Mouse (Mus musculus): ENCODE measurements around the gene Dusp18.
A peak's percentile ranks its signal among the peaks of the same experiment; 100 is the strongest.

Gene Dusp18

DNA sequence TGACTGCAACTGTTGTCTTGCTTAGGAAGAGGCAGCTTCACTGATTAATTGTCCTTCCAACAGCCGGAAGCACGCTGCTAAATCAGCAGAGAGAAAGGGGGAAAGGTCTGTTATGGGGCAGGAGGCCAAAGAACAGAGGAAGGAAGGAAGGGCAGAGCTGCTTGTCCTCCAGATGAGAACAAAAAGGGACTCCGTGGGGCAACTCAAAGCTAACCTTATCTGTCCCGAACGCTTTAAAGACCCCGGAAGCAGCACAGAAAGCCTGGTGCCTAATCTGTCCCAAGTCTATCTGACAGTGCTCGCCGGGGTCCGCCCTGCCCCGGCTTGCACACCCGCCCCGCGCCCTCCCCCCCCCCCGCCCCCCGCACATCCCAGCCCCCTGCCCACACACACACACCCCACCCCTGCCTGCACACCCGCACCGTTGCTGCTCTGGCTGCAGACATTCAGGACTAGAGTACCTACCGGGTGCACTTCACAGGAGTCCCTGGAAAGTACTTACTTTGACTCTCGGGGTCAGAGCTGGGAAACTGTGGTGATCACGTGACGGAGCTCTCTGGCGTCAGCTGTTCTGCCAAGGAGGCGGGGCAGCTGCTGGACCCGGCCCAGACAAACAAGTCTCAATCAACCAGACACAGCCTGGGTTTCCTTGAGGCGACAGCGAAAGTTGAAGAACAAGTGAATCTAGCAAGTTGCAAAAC, 36.6 kb downstream of the Dusp18 start, which contains the start of gene Tcn2:
Gene Tcn2, minus strand, starts transcription at position 649 of the 701 bp plus-strand sequence.
- DNase-seq = peak; percentile 87

DNA sequence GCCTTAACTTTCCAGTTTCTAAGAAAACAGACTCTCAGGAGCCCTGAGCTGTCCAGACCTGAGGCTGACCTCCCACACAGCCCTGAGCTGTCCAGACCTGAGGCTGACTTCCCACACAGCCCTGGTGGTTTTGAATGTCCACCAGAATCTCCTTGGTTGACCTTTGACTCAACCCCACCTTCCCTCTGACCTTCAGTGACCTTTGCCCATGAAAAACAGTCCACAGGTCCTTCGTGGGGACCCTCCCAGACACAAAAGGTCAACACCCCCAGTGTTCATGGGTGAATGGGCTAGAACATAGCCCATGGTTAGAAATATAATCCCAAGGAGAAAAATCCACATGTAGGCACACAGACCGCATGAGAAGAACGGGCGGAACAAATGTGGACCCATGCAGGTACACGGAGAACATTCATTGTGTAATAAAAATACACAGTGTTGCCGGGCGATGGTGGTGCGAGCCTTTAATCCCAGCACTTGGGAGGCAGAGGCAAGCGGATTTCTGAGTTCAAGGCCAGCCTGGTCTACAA, 38.8 kb downstream of the Dusp18 start:
- DNase-seq = no peak

DNA sequence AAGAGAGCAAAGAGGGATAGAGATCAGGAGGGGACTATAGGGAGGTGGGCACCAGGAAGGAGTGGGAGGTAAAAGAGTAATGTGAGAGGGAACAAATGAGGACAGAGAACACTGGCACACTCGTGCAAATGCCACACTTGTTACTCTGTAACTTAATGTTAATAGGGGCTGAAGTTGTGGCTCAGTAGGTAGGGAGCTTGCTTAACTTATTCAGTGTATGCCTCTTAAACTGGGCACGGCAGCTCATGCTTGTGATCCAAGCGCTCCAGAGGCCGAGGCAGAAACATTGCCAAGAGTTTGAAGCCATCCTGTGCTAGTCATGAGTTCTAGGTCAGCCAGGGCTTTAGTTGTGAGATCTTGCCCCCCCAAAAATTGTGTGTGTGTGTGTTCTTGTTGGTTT, 40.1 kb downstream of the Dusp18 start:
- no peak for DNase-seq

DNA sequence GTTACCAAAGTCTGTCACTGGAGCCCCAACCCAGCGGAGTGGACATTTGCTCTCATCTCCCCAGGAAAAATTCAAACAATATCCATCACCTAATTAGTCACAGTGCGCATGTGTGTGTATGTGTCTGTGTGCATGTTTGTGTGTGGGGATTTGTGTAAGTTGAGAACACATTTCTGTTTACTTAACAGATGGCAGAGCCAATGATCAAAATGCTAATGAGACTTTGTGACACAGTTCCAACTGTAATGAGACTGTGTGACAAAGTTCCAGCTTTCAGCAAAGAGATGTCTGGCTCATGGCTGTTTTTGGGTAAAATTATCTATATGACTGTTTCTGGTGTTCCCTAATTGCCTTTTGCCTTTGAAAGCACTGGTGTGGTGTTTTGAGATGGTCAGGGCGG, 41.3 kb downstream of the Dusp18 start:
- peak; percentile 9 for DNase-seq

DNA sequence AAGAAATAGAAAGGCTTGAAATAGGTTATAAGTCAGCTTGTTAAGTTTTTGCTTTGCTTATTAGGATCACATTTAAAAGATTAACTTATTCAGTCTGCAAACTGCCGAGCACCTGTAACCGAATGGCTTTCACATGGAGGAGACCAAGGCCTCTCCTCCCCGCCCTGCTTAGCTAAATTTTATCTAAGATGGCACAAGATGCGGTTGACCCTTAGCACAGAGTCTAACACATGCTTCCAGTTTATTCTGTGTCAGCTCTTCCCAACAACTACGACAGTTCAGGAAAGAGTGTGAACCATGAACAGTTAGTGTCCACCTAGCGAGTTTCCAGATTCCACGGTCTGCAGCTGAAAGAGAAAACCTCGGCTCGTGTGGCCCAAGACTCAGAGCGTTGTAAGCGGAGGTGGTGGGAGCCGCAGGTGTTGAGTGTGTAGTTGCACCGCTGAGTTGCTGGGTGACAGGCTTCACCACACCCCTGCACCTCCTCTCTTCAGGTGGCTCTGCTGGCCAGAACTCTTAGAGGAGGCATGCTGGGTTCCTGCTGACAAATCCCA, 42.4 kb downstream of the Dusp18 start:
- no peak for DNase-seq

DNA sequence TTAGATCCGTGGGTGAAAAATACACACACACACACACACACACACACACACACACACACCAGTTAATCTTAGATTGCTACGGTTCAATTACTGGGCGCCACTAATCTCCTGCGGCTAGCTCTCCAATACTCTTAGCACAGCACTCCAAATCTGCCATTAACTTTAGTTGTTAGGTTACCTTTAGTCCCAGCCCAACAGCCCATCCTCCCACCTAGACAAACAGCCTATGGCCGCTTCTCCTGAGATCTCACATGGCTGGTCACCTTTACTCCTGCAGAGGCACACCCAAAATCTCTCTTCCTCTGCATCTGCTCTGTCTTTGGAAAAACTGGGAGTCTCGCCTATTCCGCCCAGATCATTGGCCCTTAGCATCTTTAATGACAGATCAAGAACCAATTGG, 46.3 kb downstream of the Dusp18 start:
- peak; percentile 30 for DNase-seq

DNA sequence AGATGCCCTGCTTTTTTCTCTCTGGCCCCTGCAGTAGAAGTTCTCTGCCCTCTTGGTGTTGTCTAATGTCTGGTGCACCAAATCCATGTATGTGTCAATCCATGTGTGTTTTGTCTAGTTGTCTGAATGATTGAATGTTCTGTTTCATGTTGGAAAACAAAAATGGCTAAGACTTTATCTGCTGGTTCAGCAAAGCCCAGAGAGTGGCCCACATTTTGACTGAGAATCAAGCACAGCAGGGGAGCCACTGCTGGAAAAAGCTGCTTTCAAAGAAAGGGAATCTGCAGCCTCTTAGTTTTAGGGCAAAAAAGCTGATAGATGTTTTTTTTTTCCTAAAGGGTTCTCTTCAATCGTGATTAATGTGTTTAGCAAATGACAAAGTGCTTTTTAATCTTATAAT, 51.3 kb downstream of the Dusp18 start:
- DNase-seq = no peak

Data from retina, postnatal 1 day (tissue).